Mouse (Mus musculus): Measurements from ENCODE around the gene Cnrip1.

Gene Cnrip1

GRCm38 (mm10) chr11:17112419-17113090 is 61.2 kb downstream of the Cnrip1 start:
- 58% methylated on average over 1 of the region's 1 CpGs for WGBS

- 72% methylated on average over 2 of the region's 2 CpGs for WGBS
Observed at GRCm38 (mm10) chr11:17126418-17126817, 75.0 kb downstream of the Cnrip1 start.
